Mouse (Mus musculus): Measurements from ENCODE around the gene Srebf1. TPM values are rescaled to one million over a fixed set of nuclear protein-coding genes. Genes with fewer than 3 reads are reported as not detected.

Srebf1 gene
- polyA plus RNA-seq, 1 experiment from 2014 or later, result 76.7 TPM

- peaks cover 25% of the 10 kb centered on the region; the same call in 1 of the 2 replicates for H3K4me1 ChIP-seq
- peaks cover 28% of the 10 kb centered on the region for H3K36me3 ChIP-seq
- no peaks in the 10 kb centered on the region for H3K9me3 ChIP-seq (replicated peaks)
- no peak overlapping the region for H3K9ac ChIP-seq
- 66% methylated on average over 14 of the region's 14 CpGs for WGBS
- no peaks in the 10 kb centered on the region for H3K27me3 ChIP-seq
- no peak overlapping the region for H3K4me3 ChIP-seq (replicated peaks)
- no peak overlapping the region for H3K27ac ChIP-seq (replicated peaks)
- H3K4me2 ChIP-seq (replicated peaks), result no peak overlapping the region
- no peak for ATAC-seq (ENCODE audit: insufficient number of reproducible peaks, low FRiP score, low TSS enrichment, low read depth)
Observed at GRCm38 (mm10) chr11:60232441-60233058, 10.2 kb upstream of the Srebf1 start.

- Histone ChIP-seq H3K4me3 (replicated peaks) (no peak overlapping the region), H3K9me3 (replicated peaks) (no peaks in the 10 kb centered on the region), H3K9ac (no peak overlapping the region), H3K4me2 (replicated peaks) (no peak overlapping the region), H3K36me3 (peaks cover 24% of the 10 kb centered on the region), H3K27ac (replicated peaks) (no peak overlapping the region), H3K4me1 (peaks cover 25% of the 10 kb centered on the region; the same call in 1 of the 2 replicates), H3K27me3 (no peaks in the 10 kb centered on the region)
- WGBS, result 56% methylated on average over 4 of the region's 4 CpGs
- no peak for ATAC-seq (ENCODE audit: insufficient number of reproducible peaks, low FRiP score, low TSS enrichment, low read depth)
Observed at GRCm38 (mm10) chr11:60231951-60232350, 9.6 kb upstream of the Srebf1 start.

GRCm38 (mm10) chr11:60231326-60231725, 8.9 kb upstream of the Srebf1 start:
- no peak overlapping the region for H3K27ac ChIP-seq (replicated peaks)
- no peak overlapping the region for H3K4me2 ChIP-seq (replicated peaks)
- 82% methylated on average over 3 of the region's 3 CpGs for WGBS

GRCm38 (mm10) chr11:60230512-60230911, 8.1 kb upstream of the Srebf1 start:
- Histone ChIP-seq H3K4me1 (peaks cover 32% of the 10 kb centered on the region), H3K9ac (no peak overlapping the region), H3K36me3 (peaks cover 19% of the 10 kb centered on the region), H3K4me3 (replicated peaks) (no peak overlapping the region), H3K4me2 (replicated peaks) (no peak overlapping the region), H3K9me3 (replicated peaks) (no peaks in the 10 kb centered on the region), H3K27me3 (no peaks in the 10 kb centered on the region), H3K27ac (replicated peaks) (no peak overlapping the region)
- WGBS, result 77% methylated on average over 7 of the region's 7 CpGs
- ATAC-seq (ENCODE audit: insufficient number of reproducible peaks, low FRiP score, low TSS enrichment, low read depth), result no peak

More at GRCm38 (mm10) chr11:60231326-60231725, 8.9 kb upstream of the Srebf1 start:
- no peak overlapping the region for H3K9ac ChIP-seq
- ATAC-seq (ENCODE audit: insufficient number of reproducible peaks, low FRiP score, low TSS enrichment, low read depth), result no peak
- no peaks in the 10 kb centered on the region for H3K9me3 ChIP-seq (replicated peaks)
- H3K4me1 ChIP-seq, result peaks cover 25% of the 10 kb centered on the region; the same call in 1 of the 2 replicates
- H3K27me3 ChIP-seq, result no peaks in the 10 kb centered on the region
- H3K36me3 ChIP-seq, result peaks cover 19% of the 10 kb centered on the region
- H3K4me3 ChIP-seq (replicated peaks), result no peak overlapping the region

- peaks cover 33% of the 10 kb centered on the region for H3K4me1 ChIP-seq
- H3K4me3 ChIP-seq (replicated peaks), result no peak overlapping the region
- H3K9me3 ChIP-seq (replicated peaks), result no peaks in the 10 kb centered on the region
- ATAC-seq (ENCODE audit: insufficient number of reproducible peaks, low FRiP score, low TSS enrichment, low read depth), result no peak
- no peaks in the 10 kb centered on the region for H3K27me3 ChIP-seq
- H3K27ac ChIP-seq (replicated peaks), result no peak overlapping the region
- H3K36me3 ChIP-seq, result peaks cover 19% of the 10 kb centered on the region
- WGBS, result 60% methylated on average over 13 of the region's 13 CpGs
- no peak overlapping the region for H3K4me2 ChIP-seq (replicated peaks)
- no peak overlapping the region for H3K9ac ChIP-seq
Observed at GRCm38 (mm10) chr11:60229821-60230220, 7.4 kb upstream of the Srebf1 start.

GRCm38 (mm10) chr11:60228525-60228924, 6.1 kb upstream of the Srebf1 start:
- no peak overlapping the region for H3K4me2 ChIP-seq (replicated peaks)
- no peaks in the 10 kb centered on the region for H3K27me3 ChIP-seq
- H3K9me3 ChIP-seq (replicated peaks), result no peaks in the 10 kb centered on the region
- ATAC-seq (ENCODE audit: insufficient number of reproducible peaks, low FRiP score, low TSS enrichment, low read depth), result no peak
- H3K36me3 ChIP-seq, result peaks cover 19% of the 10 kb centered on the region
- no peak overlapping the region for H3K4me3 ChIP-seq (replicated peaks)
- 72% methylated on average over 3 of the region's 3 CpGs for WGBS
- H3K27ac ChIP-seq (replicated peaks), result no peak overlapping the region
- peaks cover 30% of the 10 kb centered on the region for H3K4me1 ChIP-seq
- H3K9ac ChIP-seq, result no peak overlapping the region

- H3K4me2 ChIP-seq (replicated peaks), result no peak overlapping the region
- H3K9me3 ChIP-seq (replicated peaks), result no peaks in the 10 kb centered on the region
- H3K36me3 ChIP-seq, result peaks cover 19% of the 10 kb centered on the region
- H3K9ac ChIP-seq, result no peak overlapping the region
- 69% methylated on average over 1 of the region's 1 CpGs for WGBS
- no peak overlapping the region for H3K27ac ChIP-seq (replicated peaks)
- ATAC-seq (ENCODE audit: insufficient number of reproducible peaks, low FRiP score, low TSS enrichment, low read depth), result no peak
- H3K4me3 ChIP-seq (replicated peaks), result no peak overlapping the region
- no peaks in the 10 kb centered on the region for H3K27me3 ChIP-seq
- H3K4me1 ChIP-seq, result peaks cover 43% of the 10 kb centered on the region
Observed at GRCm38 (mm10) chr11:60225874-60226273, 3.5 kb upstream of the Srebf1 start.

GRCm38 (mm10) chr11:60224676-60225075, 2.3 kb upstream of the Srebf1 start:
- no peak overlapping the region for H3K4me3 ChIP-seq (replicated peaks)
- no peak overlapping the region for H3K4me2 ChIP-seq (replicated peaks)
- H3K36me3 ChIP-seq, result peaks cover 16% of the 10 kb centered on the region
- no peak overlapping the region for H3K9ac ChIP-seq
- H3K27me3 ChIP-seq, result no peaks in the 10 kb centered on the region
- no peak overlapping the region for H3K27ac ChIP-seq (replicated peaks)
- 58% methylated on average over 4 of the region's 4 CpGs for WGBS
- no peak for ATAC-seq (ENCODE audit: insufficient number of reproducible peaks, low FRiP score, low TSS enrichment, low read depth)
- peaks cover 42% of the 10 kb centered on the region for H3K4me1 ChIP-seq
- H3K9me3 ChIP-seq (replicated peaks), result no peaks in the 10 kb centered on the region

GRCm38 (mm10) chr11:60222085-60222468, 304 bp downstream of the Srebf1 start:
- Histone ChIP-seq H3K9ac (no peak overlapping the region), H3K36me3 (peaks cover 9% of the 10 kb centered on the region; the same call in 1 of the 2 replicates), H3K27ac (replicated peaks) (no peak overlapping the region), H3K27me3 (no peaks in the 10 kb centered on the region), H3K4me2 (replicated peaks) (peak overlapping the region; percentile 84), H3K9me3 (replicated peaks) (no peaks in the 10 kb centered on the region), H3K4me3 (replicated peaks) (peak overlapping the region; percentile 43), H3K4me1 (peaks cover 55% of the 10 kb centered on the region)
- WGBS, result 43% methylated on average over 3 of the region's 3 CpGs
- ATAC-seq (ENCODE audit: insufficient number of reproducible peaks, low FRiP score, low TSS enrichment, low read depth), result no peak

- peaks cover 9% of the 10 kb centered on the region; the same call in 1 of the 2 replicates for H3K36me3 ChIP-seq
- no peak overlapping the region for H3K9ac ChIP-seq
- H3K9me3 ChIP-seq (replicated peaks), result no peaks in the 10 kb centered on the region
- ATAC-seq (ENCODE audit: insufficient number of reproducible peaks, low FRiP score, low TSS enrichment, low read depth), result no peak
- H3K27me3 ChIP-seq, result no peaks in the 10 kb centered on the region
- no peak overlapping the region for H3K27ac ChIP-seq (replicated peaks)
- 77% methylated on average over 6 of the region's 6 CpGs for WGBS
- H3K4me3 ChIP-seq (replicated peaks), result no peak overlapping the region
- peaks cover 61% of the 10 kb centered on the region for H3K4me1 ChIP-seq
- no peak overlapping the region for H3K4me2 ChIP-seq (replicated peaks)
Observed at GRCm38 (mm10) chr11:60221425-60221824, 956 bp downstream of the Srebf1 start.

- no peaks in the 10 kb centered on the region for H3K27me3 ChIP-seq
- H3K27ac ChIP-seq (replicated peaks), result peak overlapping the region; percentile 82
- peaks cover 62% of the 10 kb centered on the region for H3K4me1 ChIP-seq
- peak overlapping the region; percentile 71 for H3K4me2 ChIP-seq (replicated peaks)
- peaks cover 9% of the 10 kb centered on the region; the same call in 1 of the 2 replicates for H3K36me3 ChIP-seq
- peak overlapping the region; percentile 73 for H3K9ac ChIP-seq
- H3K9me3 ChIP-seq (replicated peaks), result no peaks in the 10 kb centered on the region
- peak overlapping the region; percentile 74 for H3K4me3 ChIP-seq (replicated peaks)
- WGBS, result under 1% methylated on average over 46 of the region's 46 CpGs
- ATAC-seq (ENCODE audit: insufficient number of reproducible peaks, low FRiP score, low TSS enrichment, low read depth), result peak; percentile 78
Observed at GRCm38 (mm10) chr11:60220291-60220804, 2.0 kb downstream of the Srebf1 start.

GRCm38 (mm10) chr11:60219609-60220008, 2.8 kb downstream of the Srebf1 start:
- Histone ChIP-seq H3K4me2 (replicated peaks) (peak overlapping the region; percentile 71), H3K4me3 (replicated peaks) (peak overlapping the region; percentile 74), H3K36me3 (peaks cover 9% of the 10 kb centered on the region; the same call in 1 of the 2 replicates), H3K9me3 (replicated peaks) (no peaks in the 10 kb centered on the region), H3K9ac (peak overlapping the region; percentile 73), H3K27me3 (no peaks in the 10 kb centered on the region), H3K27ac (replicated peaks) (peak overlapping the region; percentile 82), H3K4me1 (peaks cover 62% of the 10 kb centered on the region)
- WGBS, result 30% methylated on average over 8 of the region's 8 CpGs
- no peak for ATAC-seq (ENCODE audit: insufficient number of reproducible peaks, low FRiP score, low TSS enrichment, low read depth)

Measured in embryonic facial prominence, embryonic 15.5 days (tissue).